Mouse (Mus musculus) layer of hippocampus, adult 2 months (tissue): ENCODE measurements around the gene Abi3bp. TPM values are rescaled to one million over a fixed set of nuclear protein-coding genes. Genes with fewer than 3 reads are reported as not detected.
A peak's percentile ranks its signal among the peaks of the same experiment; 100 is the strongest.

Source experiments
- DNase-seq, 2 experiments: peaks; one replicate each; pipeline ENCODE4 v3.0.0; 2022; ENCODE audit warnings: low spot score in 2 of 2
- H3K27ac ChIP-seq: fragments of 200-600 bp; 2 replicates; pipeline ENCODE4 v1.8.1; 2022
- H3K4me3 ChIP-seq: fragments of 200-600 bp; 2 replicates; pipeline ENCODE4 v1.8.1; 2022; ENCODE audit warnings: mild to moderate bottlenecking
- CTCF ChIP-seq: fragments of 200-600 bp; conservative IDR thresholded peaks from 2 replicates; pipeline ENCODE4 v1.8.1; 2022; ENCODE audit warnings: antibody characterized with exemption, mild to moderate bottlenecking, moderate library complexity
- long read RNA-seq, 2 experiments: library from polyadenylated mRNA; stranded (forward); transcript quantifications; one replicate each; pipeline ENCODE4 v2.0.0; 2021; ENCODE audit warnings: borderline mapping rate in 2 of 2
- total RNA-seq, 2 experiments: library from RNA; stranded (reverse); gene quantifications; 2 replicates each; pipeline ENCODE4 v1.2.3; 2021

Abi3bp gene
- under 1 TPM; 0.95 to 0.96 TPM for total RNA-seq
- long read RNA-seq, experiment 1 = 0 reads
- long read RNA-seq, experiment 2 = 0 reads

- TF ChIP-seq CTCF = no peak
- DNase-seq = peak; percentile 11 to 23
- H3K27ac ChIP-seq = no peak within 1 kb of the TSS
- H3K4me3 ChIP-seq = peak within 1 kb of the TSS; percentile 13; the same call in 1 of the 2 replicates
Measured at GRCm38 (mm10) chr16:56477677-56478574, at the start of gene Abi3bp. Gene Abi3bp (plus strand): TSS chr16:56477878.

- Histone ChIP-seq H3K27ac (no peak overlapping the region), H3K4me3 (no peak overlapping the region)
- DNase-seq = no peak
- no peak for TF ChIP-seq CTCF
Measured at GRCm38 (mm10) chr16:56435293-56436185, 42.1 kb upstream of the Abi3bp start.

DNA sequence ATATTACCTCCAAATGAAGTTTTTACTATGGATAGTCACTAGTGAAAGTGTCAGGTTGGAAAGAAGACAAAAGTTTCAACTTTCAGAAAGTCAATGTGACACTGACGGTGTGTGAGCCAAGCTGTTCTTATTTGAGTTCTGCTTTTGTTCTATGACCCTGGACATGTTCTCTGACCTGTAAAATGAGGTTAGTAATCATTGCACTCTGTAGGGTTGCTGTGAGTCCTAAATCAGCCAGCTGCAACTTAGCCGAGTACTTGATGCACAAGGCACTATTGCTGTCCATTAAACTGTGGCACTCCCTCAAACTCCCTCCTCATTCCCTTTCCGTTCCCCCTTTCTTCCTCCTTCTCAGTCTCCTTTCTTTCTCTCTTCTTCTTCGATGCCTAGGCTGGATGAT, 37.4 kb upstream of the Abi3bp start:
- no peak for DNase-seq
- Histone ChIP-seq H3K27ac (no peak overlapping the region), H3K4me3 (no peak overlapping the region)
- TF ChIP-seq CTCF = no peak

- Histone ChIP-seq H3K4me3 (no peak overlapping the region), H3K27ac (no peak overlapping the region)
- no peak for TF ChIP-seq CTCF
- no peak for DNase-seq
Measured at GRCm38 (mm10) chr16:56441113-56441512, 36.6 kb upstream of the Abi3bp start.

DNA sequence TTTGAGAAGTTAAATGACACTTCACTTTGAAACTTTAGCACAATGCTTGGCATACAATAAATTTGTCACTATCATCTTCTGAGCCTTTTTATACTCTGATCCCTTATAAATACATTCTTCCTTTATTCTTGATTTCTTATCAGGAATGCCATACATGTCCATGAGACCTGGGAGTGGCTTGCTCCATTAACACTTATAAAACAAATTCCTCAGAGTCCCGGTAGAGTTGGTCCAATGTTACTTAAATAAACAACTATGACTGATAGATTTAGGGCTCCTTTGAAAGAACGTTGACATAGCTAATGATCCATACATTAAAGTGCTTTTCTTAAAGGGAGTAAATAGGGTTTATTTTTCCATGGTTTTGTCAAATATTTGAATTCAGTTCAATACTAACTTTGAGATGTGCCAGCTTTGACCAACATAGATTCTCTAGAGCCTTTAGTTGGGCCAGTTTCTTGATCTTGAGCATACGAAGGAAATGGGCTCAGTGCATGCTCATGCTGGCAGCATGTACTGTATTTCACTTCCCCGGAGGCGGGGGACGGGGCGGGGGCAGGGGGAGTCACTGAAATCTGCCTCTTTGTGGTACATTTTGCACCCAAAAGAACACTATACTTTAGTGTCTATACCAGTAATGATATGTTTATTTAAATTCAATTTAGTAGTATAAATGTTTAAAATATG, 35.9 kb upstream of the Abi3bp start:
- DNase-seq = no peak
- Histone ChIP-seq H3K4me3 (no peak overlapping the region), H3K27ac (no peak overlapping the region)
- no peak for TF ChIP-seq CTCF

GRCm38 (mm10) chr16:56451482-56451881, 26.2 kb upstream of the Abi3bp start:
- DNase-seq = no peak
- no peak for TF ChIP-seq CTCF
- H3K4me3 ChIP-seq = no peak overlapping the region
- H3K27ac ChIP-seq = no peak overlapping the region

DNA sequence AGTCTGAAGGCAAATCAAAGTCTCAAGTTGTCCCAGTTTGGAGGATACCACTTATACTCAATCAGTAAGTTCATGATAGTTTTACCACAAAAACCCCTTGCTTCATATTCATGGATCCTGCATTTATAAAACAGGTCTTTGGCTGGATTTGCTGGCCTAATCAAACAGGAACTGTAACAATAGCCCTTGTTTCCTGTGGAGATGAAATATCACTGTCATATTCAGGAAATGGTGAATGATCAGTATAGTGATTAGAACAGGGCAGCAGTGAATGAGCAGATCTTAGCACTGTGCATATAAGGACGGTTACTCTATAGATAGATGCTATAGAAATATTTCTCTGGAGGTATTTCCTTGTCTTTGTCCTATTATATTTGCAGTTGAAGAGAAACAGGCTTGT, 25.8 kb upstream of the Abi3bp start:
- H3K27ac ChIP-seq = no peak overlapping the region
- no peak overlapping the region for H3K4me3 ChIP-seq
- no peak for DNase-seq
- TF ChIP-seq CTCF = no peak

- Histone ChIP-seq H3K27ac (no peak overlapping the region), H3K4me3 (no peak overlapping the region)
- TF ChIP-seq CTCF = no peak
- DNase-seq = peak in 1 of 2 experiments; percentile 30
Measured at GRCm38 (mm10) chr16:56458052-56458754, 19.5 kb upstream of the Abi3bp start.

DNA sequence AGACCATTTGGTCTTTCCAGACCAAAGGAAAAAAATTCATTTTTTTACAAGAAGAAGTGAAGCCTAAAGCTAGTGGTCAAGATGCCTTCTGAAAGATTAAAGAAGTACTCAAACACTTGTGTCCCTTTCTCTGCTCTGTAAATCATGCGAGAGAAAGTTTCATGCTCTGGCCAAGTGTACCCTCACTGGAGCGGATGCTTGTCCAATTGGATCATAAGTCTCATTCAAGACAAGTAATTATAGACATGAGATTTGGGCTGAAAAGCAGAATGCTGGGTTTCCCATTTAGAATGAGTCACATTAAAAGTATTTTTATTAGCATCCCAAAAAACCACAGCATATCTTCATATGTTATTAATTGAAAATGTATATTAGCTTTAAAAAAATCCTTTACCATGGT, 4.5 kb upstream of the Abi3bp start:
- Histone ChIP-seq H3K4me3 (no peak overlapping the region), H3K27ac (no peak overlapping the region)
- DNase-seq = no peak
- no peak for TF ChIP-seq CTCF

GRCm38 (mm10) chr16:56475676-56476075, 2.0 kb upstream of the Abi3bp start:
- Histone ChIP-seq H3K27ac (no peak overlapping the region), H3K4me3 (no peak overlapping the region)
- DNase-seq = no peak
- TF ChIP-seq CTCF = no peak

DNA sequence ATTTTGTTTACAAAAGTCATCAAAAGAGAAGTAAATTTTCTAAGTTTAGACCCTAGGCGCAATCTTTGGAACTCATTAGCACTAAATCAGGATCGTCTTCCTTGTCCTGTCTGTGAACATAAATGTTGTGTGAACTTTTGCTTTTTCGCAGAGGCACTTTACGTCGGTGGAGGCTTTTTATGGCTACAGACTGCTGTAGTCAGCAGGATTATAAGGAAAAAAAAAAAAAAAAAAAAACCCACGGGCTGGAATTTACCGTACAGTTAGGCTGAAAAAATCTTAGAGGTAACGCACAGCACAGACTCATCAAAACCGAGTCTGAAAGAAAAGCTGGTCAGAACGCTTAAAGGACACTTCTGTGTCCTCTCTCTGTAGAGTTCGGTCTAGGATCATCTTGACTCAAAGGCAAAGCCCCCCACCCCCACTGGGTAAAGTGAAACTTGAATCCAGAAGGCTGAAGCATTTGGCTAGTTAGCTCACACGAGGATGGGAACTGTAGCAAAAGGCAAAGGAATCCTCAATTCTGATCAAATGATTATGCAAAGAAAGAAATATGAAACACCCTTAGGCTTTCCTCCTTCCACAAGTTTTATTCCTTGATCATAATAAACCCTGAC, 1.0 kb downstream of the Abi3bp start:
- H3K27ac ChIP-seq = no peak overlapping the region
- no peak for DNase-seq
- peak overlapping the region; percentile 13; the same call in 1 of the 2 replicates for H3K4me3 ChIP-seq
- no peak for TF ChIP-seq CTCF

DNA sequence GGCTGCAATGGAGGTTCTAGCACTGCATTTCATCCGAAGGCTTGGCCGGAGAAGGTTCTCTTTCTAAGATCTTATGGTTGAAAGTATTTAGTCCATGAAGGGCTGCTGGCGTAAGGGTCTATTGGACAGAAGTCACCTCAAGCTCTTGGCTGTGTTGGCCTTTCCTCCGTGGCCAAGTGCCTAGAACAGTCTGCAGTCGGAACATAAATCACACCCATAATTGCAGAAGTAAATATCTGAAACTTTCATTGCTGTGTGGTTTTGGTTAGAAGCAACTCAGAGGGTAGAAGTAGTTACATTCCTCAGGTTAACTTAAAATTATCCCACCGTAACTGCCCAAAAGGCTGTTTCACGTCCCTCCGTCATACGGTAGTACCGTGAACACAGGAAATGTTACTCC, 5.8 kb downstream of the Abi3bp start:
- Histone ChIP-seq H3K27ac (no peak overlapping the region), H3K4me3 (no peak overlapping the region)
- no peak for DNase-seq
- no peak for TF ChIP-seq CTCF
